Mouse (Mus musculus): ENCODE data around the gene Taar7d. TPM values are rescaled to one million over a fixed set of nuclear protein-coding genes. Genes with fewer than 3 reads are reported as not detected.
"Not testable (repeated sequence)": the region's sequence is repeated elsewhere in the genome, so short reads cannot be mapped to it uniquely, and the experiment has no call there.

Gene Taar7d
- polyA plus RNA-seq, 1 experiment = not detected

DNA sequence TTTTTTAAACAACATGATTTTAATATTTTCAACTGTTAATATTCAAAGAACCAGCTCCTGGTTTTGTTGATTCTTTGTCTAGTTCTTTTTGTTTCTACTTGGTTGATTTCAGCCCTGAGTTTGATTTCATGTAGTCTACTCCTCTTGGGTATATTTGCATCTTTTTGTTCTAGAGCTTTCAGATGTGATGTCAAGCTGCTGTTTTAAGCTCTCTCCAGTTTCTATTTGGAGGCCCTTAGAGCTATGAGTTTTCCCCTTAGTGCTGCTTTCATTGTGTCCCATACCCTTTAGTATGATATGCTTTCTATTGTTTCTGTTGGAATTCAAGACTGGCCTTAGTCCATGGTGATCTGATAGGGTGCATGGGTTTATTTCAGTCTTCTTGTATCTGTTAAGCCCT, 4.3 kb downstream of the Taar7d start:
- Histone ChIP-seq H3K27ac (ENCODE audit: insufficient read depth, low read length) (no peak overlapping the region), H3K4me3 (ENCODE audit: insufficient read depth, low read length) (no peak overlapping the region), H3K4me1 (ENCODE audit: control insufficient read depth, insufficient read depth, low read length) (no peaks in the 10 kb centered on the region)
- no peak for TF ChIP-seq CTCF (IDR thresholded peaks at IDR 0.05; ENCODE audit: extremely low read depth, insufficient read depth, low read length)
- no peak for TF ChIP-seq POLR2A (IDR thresholded peaks at IDR 0.05; ENCODE audit: extremely low read depth, insufficient read depth, low read length)

DNA sequence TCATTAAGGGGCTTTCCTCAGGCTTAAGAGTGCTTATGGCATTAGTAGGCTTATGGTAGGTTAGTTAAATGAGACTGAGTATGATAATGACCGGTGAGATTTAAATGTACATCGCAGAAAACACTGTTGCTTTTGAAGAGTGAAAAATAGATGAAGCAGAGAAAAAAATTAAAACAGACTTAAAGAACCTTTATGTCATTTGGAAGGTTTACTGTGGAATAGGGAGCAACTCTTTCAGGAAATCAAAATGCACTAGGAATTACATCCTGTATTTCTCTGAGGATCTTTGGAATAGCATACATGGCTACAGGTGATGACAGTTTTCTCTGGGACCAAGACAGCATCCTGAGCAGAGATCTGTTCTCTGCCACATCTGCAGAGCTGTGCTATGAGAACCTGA, 10.3 kb downstream of the Taar7d start, which contains the start of gene Taar7e:
Gene Taar7e (plus strand): TSS at position 301 of the 400 bp plus-strand sequence.
- no peak within 1 kb of the TSS for H3K27ac ChIP-seq (ENCODE audit: insufficient read depth, low read length)
- no peaks in the 10 kb centered on the region for H3K4me1 ChIP-seq (ENCODE audit: control insufficient read depth, insufficient read depth, low read length)
- no peak within 1 kb of the TSS for H3K4me3 ChIP-seq (ENCODE audit: insufficient read depth, low read length)
- TF ChIP-seq CTCF (IDR thresholded peaks at IDR 0.05; ENCODE audit: extremely low read depth, insufficient read depth, low read length) (no peak), POLR2A (IDR thresholded peaks at IDR 0.05; ENCODE audit: extremely low read depth, insufficient read depth, low read length) (no peak)

DNA sequence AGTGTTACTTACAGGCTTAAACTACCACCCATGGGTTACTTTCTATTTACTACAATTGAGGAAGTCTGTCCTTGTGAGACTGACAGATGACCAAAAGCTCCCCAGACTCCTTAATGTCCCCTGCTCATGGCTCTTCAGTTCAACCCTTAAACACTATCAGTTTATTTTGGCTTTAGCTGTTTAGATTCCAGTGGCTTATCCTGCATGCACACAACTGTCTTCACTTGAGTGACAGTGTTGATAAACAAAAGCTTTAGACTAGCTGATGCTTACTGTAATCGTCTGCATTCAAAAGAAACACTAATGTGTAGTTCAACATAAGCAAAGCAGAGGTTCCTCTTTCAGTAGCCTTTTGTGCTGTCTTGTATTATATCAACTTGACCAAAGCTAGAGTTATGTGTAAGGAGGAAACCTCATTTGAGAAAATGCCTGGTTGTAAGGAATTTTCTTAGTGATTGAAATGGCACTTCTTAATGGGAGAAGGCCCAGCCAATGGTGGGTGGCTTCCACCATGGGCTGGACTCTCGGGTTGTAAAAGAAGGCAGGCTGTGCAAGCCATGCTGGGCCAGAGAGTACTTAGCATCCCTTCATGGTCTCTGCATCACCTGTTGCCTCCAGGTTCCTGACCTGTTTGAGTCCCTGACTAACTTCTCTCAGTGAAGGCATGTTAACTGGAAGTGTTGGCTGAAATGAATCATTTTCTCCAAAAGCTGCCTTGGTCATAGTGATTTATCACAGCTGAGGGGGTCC, 13.3 kb downstream of the Taar7d start:
- TF ChIP-seq CTCF (IDR thresholded peaks at IDR 0.05; ENCODE audit: extremely low read depth, insufficient read depth, low read length) = no peak
- TF ChIP-seq POLR2A (IDR thresholded peaks at IDR 0.05; ENCODE audit: extremely low read depth, insufficient read depth, low read length) = no peak
- H3K27ac ChIP-seq (ENCODE audit: insufficient read depth, low read length) = no peak overlapping the region
- no peak overlapping the region for H3K4me3 ChIP-seq (ENCODE audit: insufficient read depth, low read length)
- H3K4me1 ChIP-seq (ENCODE audit: control insufficient read depth, insufficient read depth, low read length) = no peaks in the 10 kb centered on the region

DNA sequence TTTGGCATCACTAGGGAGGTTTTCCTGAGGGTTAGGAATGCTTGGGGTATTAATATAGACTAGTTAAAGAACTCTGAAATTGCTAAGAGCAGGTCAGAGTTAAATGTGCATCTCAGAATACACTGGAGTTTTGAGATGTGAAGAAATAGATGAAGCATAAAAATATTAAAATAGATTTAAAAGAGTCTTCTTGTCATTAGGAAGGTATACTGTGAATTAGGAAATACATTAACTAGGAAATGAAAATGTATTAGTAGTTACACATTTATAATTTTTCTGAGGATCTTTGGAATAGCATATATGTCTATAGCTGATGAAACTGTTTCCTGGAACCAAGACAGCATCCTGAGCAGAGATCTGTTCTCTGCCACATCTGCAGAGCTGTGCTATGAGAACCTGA, 22.2 kb downstream of the Taar7d start, which contains the start of gene Taar7f:
Gene Taar7f (plus strand): TSS at position 301 of the 400 bp plus-strand sequence.
- Histone ChIP-seq H3K4me1 (ENCODE audit: control insufficient read depth, insufficient read depth, low read length) (no peaks in the 10 kb centered on the region), H3K27ac (ENCODE audit: insufficient read depth, low read length) (no peak within 1 kb of the TSS), H3K4me3 (ENCODE audit: insufficient read depth, low read length) (no peak within 1 kb of the TSS)
- no peak for TF ChIP-seq POLR2A (IDR thresholded peaks at IDR 0.05; ENCODE audit: extremely low read depth, insufficient read depth, low read length)
- no peak for TF ChIP-seq CTCF (IDR thresholded peaks at IDR 0.05; ENCODE audit: extremely low read depth, insufficient read depth, low read length)

DNA sequence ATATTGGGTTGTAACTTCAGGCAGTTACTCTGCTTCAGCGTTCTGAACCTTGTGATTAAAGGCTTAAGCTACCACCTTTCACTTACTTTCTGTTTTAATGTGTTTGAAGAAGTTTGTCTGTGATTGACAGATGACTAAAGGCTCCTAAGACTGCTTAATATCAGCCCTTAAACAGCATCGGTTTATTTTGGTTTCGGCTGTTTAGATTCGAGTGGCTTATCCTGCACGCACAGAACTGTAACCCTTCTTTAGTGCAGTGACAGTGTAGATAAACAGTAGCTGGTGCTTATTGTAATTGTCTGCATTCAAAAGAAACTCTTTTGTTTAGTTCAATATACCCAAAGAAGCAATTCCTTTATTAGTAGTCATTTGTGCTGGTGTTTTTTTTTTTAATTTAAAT, 25.0 kb downstream of the Taar7d start:
- Histone ChIP-seq H3K27ac (ENCODE audit: insufficient read depth, low read length) (no peak overlapping the region), H3K4me3 (ENCODE audit: insufficient read depth, low read length) (no peak overlapping the region), H3K4me1 (ENCODE audit: control insufficient read depth, insufficient read depth, low read length) (no peaks in the 10 kb centered on the region)
- TF ChIP-seq POLR2A (IDR thresholded peaks at IDR 0.05; ENCODE audit: extremely low read depth, insufficient read depth, low read length) (no peak), CTCF (IDR thresholded peaks at IDR 0.05; ENCODE audit: extremely low read depth, insufficient read depth, low read length) (no peak)

DNA sequence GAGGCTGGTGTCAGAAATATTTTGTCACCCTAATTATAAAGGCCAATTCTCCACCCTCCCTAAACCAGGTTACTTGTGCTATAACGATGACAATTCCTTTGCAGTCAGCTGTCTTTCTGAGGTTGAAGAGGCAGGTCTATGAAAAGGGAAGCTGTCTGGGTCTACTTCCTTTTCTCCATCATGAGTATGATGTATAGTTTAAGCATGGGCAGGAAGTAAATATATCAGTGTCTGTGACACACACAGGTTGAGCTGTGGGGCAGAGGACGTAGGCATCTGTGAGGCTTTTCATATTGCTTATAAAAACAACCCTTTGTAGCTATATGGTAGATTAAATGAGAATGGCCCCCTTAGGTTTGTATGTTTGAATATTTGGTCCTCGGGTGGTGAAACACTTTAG, 32.0 kb downstream of the Taar7d start:
- Histone ChIP-seq H3K4me1 (ENCODE audit: control insufficient read depth, insufficient read depth, low read length) (no peaks in the 10 kb centered on the region), H3K4me3 (ENCODE audit: insufficient read depth, low read length) (no peak overlapping the region), H3K27ac (ENCODE audit: insufficient read depth, low read length) (no peak overlapping the region)
- no peak for TF ChIP-seq POLR2A (IDR thresholded peaks at IDR 0.05; ENCODE audit: extremely low read depth, insufficient read depth, low read length)
- no peak for TF ChIP-seq CTCF (IDR thresholded peaks at IDR 0.05; ENCODE audit: extremely low read depth, insufficient read depth, low read length)

DNA sequence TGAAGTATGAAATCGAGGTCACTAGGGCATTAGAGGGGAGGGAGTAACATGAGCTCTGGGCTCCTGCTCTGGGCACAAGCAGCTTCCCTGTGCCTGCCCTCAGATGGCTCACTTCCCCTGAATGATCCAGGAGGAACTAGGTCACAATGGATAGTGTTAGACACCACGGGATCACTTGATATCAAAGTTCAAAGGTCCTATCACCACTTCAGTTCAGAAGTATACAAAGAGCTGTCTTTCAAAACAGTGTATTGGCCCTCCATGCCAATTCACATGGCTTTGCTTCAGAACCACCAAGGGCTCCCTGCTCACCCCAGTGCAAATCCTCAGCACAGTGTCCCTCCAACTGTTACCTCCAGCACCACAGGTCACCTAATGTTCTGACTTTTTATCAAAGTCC, 47.7 kb downstream of the Taar7d start:
- not testable (repeated sequence) for H3K4me1 ChIP-seq (ENCODE audit: control insufficient read depth, insufficient read depth, low read length); H3K27ac ChIP-seq (ENCODE audit: insufficient read depth, low read length)

DNA sequence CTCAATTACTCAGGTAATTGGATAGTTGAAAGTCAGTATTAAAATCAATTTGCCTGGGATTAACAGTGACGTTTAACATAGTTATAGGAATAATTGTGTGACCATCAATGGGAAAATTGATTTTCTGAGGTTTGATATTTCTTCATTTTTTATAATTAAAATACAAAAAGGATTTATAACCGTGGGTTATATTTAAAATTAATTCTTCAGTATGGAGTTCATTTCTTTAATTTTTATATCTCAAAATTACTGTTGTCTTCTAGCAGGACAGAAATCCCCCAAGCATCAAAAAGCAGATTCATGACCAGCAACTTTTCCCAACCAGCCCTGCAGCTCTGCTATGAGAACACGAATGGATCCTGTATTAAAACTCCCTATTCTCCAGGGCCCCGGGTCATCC, 49.2 kb downstream of the Taar7d start, which contains the start of gene Taar8a:
Gene Taar8a (plus strand): TSS at position 301 of the 400 bp plus-strand sequence.
- not testable (repeated sequence) for H3K4me3 ChIP-seq (ENCODE audit: insufficient read depth, low read length); H3K27ac ChIP-seq (ENCODE audit: insufficient read depth, low read length); H3K4me1 ChIP-seq (ENCODE audit: control insufficient read depth, insufficient read depth, low read length)

More for the DNA sequence above, 47.7 kb downstream of the Taar7d start:
- H3K4me3 ChIP-seq (ENCODE audit: insufficient read depth, low read length) = not testable (repeated sequence)

Other genes with a start within 250 kb of the Taar7d start
- 1,194 and 1,252 TPM in 2 replicates for gene Rps12, start 239.9 kb upstream of the Taar7d start, polyA plus RNA-seq (2012; rRNA removed)
- gene Slc18b1, start 230.2 kb upstream of the Taar7d start, polyA plus RNA-seq (2012; rRNA removed) = 19.3 and 21.4 TPM in 2 replicates
- gene Vnn3, start 175.8 kb upstream of the Taar7d start, polyA plus RNA-seq (2012; rRNA removed) = 0.09 TPM in 1 of 2 replicates, not detected in the other
- gene Vnn1, start 132.5 kb upstream of the Taar7d start, polyA plus RNA-seq (2012; rRNA removed) = 0.28 and 0.88 TPM in 2 replicates
- not detected in 2 replicates for gene Taar1, start 106.9 kb upstream of the Taar7d start, polyA plus RNA-seq (2012; rRNA removed)
- gene Taar2, start 88.7 kb upstream of the Taar7d start, polyA plus RNA-seq (2012; rRNA removed) = not detected in 2 replicates
- gene Taar3, start 77.7 kb upstream of the Taar7d start, polyA plus RNA-seq (2012; rRNA removed) = not detected in 2 replicates
- not detected in 2 replicates for gene Taar4, start 66.7 kb upstream of the Taar7d start, polyA plus RNA-seq (2012; rRNA removed)
- not detected in 2 replicates for gene Taar5, start 56.5 kb upstream of the Taar7d start, polyA plus RNA-seq (2012; rRNA removed)
- not detected in 2 replicates for gene Taar6, start 41.6 kb upstream of the Taar7d start, polyA plus RNA-seq (2012; rRNA removed)
- not detected in 2 replicates for gene Taar7a, start 33.7 kb upstream of the Taar7d start, polyA plus RNA-seq (2012; rRNA removed)
- gene Taar7b, start 27.3 kb upstream of the Taar7d start, polyA plus RNA-seq (2012; rRNA removed) = not detected in 2 replicates
- gene Taar7e, start 10.4 kb downstream of the Taar7d start, polyA plus RNA-seq (2012; rRNA removed) = not detected in 2 replicates
- gene Taar7f, start 22.3 kb downstream of the Taar7d start, polyA plus RNA-seq (2012; rRNA removed) = not detected in 2 replicates
- not detected in 2 replicates for gene Taar8a, start 49.3 kb downstream of the Taar7d start, polyA plus RNA-seq (2012; rRNA removed)
- not detected in 2 replicates for gene Taar8b, start 65.1 kb downstream of the Taar7d start, polyA plus RNA-seq (2012; rRNA removed)
- not detected in 2 replicates for gene Taar8c, start 74.7 kb downstream of the Taar7d start, polyA plus RNA-seq (2012; rRNA removed)
- gene Taar9, start 82.3 kb downstream of the Taar7d start, polyA plus RNA-seq (2012; rRNA removed) = not detected in 2 replicates
- 143 and 154 TPM in 2 replicates for gene Stx7, start 122.1 kb downstream of the Taar7d start, polyA plus RNA-seq (2012; rRNA removed)
- gene Moxd1, start 196.3 kb downstream of the Taar7d start, polyA plus RNA-seq (2012; rRNA removed) = 4.5 and 5.6 TPM in 2 replicates